Mouse (Mus musculus): ENCODE results near the gene Ppp1r2.

DNA sequence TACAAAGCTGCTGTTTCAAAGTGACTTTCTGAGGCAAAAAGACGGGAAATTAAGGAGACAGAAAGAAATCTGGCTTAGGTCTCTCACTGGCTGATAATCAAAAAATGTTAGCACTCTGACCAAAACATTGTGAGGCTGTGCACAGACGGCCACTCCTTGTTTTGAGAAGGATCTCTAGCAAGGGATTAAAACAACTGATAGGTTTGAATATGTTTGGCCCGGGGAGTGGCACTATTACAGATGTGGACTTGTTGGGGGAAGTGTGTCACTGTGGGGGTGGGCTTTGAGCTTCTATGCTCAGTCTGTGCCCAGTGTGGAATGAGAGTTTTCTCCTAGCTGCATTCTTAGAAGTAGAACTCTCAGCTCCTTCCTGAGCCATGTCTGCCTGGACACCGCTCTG, 44.2 kb upstream of the Ppp1r2 start:
- TF ChIP-seq CTCF (IDR thresholded peaks at IDR 0.05; ENCODE audit: borderline replicate concordance, insufficient read depth, low read depth, low read length) = no peak
- no peak for TF ChIP-seq POLR2A (IDR thresholded peaks at IDR 0.05; ENCODE audit: borderline replicate concordance, insufficient read depth, low read length)

Data from cerebellum, adult 2 months (tissue).